Mouse (Mus musculus): ENCODE data around the gene Lrmp.
"Not testable (repeated sequence)": the region's sequence is repeated elsewhere in the genome, so short reads cannot be mapped to it uniquely, and the experiment has no call there.

The Lrmp gene

DNA sequence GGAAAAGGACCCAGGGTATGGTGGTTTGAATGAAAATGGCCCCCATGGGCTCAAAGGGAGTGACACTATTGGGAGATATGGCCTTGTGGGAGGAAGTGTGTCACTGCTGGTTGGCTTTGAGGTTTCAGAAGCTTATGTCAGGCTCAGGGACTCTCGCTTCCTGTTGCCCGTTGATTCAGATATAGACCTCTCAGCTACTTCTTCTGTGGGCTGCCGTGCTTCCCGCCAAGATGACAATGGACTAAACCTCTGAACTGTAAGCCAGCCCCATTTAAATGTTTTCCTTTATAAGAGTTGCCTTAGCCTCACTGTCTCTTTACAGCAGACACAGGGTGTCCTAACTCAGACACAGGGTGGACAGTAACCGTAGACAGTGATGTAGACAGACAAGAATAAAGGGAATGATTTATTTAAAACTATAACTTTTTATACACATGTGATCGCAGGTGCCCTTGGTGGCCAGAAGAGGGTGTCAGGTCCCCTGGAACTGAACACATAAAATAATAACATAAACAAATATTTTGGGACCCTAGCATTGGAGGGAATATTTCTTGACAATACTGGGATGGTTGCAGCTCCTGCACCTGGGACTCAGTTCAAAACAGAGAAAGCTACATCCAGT is at the start of gene Lrmp:
Gene Lrmp (plus strand): TSS at position 178 of the 622 bp plus-strand sequence.
- DNase-seq = no peak

DNA sequence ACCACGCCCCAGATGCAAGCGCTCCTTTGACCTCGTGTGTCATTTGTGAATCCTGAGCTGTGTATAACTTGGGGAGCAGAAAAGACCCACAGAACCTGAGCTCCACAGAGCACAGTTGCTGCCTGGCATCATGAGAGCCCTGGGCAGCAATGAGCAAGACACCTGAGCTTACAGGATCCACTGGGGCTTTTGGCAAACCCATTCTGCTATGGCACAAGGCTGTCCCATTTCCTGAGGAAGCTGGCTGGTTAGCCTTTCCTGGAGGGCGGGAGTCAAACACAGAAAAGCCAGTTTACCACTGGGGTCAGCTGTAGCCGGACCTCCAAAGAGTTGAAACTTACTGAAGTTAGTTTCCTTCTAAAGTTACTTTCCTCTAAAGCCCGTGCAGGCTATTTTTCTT is 49.0 kb upstream of the Lrmp start:
- no peak for DNase-seq

DNA sequence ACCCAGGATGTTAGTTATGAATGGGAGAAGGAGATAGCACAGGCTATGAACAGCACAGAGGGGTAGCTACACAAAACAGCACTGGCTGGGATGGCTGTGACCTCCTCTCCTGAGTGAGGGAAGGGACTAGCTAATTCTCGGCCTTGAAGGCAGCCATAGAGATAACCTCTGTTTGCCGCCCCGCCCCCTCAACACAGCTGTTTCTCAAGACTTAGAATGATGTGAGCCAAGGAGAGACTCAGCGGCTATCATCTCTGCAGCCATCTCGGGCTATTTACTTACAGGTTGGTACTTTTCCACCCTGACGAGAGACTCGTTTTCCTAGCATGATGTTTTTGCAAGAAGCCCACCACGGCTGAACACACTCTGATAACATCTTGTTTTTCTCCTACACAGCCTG is 47.8 kb upstream of the Lrmp start:
- no peak for DNase-seq

DNA sequence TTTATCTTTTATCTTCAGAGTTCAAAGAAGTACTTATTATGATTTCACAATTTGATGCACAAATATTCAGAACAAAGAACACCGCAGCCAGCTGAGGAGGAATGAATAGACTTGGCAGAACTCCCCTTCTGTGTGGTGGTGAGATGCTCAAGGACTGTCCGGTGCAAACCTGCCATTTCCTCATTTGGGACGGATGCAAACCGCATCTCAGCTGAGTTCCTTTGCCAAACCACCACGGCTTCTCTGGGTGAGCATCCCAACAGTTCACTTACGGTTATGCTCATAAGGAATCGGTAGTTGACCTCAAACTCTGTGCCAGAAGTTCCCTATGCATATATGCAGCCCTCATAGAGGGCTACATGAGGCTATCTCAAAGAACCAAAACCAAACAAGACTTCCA is 46.1 kb upstream of the Lrmp start:
- no peak for DNase-seq

DNA sequence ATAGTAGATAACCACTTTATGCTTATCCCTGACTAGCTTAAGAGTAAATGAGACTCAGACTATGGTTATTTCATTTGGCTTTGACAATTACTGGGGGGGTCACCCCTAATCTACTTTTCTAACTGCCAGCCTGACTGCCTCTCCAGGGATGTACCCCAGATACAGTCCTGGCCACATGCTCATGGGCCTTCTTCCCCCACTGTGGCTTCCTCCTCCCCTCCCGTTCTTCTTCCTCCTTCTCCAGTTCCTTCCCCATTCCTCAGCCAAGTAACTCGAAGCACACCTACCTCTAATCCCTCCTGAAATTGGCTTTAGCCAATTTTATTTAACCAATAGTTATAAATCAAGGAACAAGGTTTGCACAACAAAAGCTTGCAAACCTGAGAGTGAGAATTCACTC is 45.5 kb upstream of the Lrmp start:
- no peak for DNase-seq

DNA sequence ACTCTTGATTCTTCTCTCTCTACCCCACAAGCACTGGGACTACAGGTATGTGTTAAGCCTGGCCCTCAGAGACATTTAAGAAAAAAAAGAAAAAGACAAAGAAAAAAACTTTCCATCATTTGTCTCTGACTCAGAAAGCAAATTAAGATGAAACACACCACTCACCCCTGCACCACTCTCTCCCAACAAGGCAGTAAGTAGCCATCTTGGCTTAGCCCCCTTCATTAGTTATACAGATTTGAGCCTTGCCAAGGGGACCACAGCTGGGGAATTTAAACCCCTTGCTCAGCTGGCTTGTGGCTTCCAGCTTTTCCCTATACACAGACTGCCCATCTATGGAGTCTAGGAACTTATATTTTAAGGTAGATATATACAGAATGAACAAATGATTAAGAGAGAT is 41.0 kb upstream of the Lrmp start:
- peak; percentile 28 for DNase-seq

DNA sequence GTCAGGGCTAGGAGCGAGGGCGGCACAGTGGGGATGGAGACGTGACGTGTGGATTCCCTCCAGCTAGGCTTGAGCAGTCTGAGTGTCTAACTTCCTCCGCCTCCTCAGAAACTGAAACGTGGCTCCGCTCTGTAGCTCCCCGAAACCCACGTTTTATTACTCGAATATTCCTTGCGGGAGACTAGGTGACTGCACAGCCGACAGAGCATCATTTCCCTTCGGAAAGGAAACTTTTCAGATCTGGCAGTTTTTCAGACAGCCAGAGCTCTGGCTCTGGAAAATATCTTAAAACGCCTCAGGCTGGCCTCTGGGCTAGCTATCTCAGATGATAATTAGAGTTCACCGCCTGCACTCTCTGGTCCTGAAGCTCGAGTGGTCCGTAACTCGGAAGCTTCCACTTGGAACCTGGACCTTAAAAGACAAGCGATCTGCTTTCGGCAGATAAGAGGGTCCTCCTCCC is 40.3 kb upstream of the Lrmp start:
- DNase-seq = peak; percentile 51

DNA sequence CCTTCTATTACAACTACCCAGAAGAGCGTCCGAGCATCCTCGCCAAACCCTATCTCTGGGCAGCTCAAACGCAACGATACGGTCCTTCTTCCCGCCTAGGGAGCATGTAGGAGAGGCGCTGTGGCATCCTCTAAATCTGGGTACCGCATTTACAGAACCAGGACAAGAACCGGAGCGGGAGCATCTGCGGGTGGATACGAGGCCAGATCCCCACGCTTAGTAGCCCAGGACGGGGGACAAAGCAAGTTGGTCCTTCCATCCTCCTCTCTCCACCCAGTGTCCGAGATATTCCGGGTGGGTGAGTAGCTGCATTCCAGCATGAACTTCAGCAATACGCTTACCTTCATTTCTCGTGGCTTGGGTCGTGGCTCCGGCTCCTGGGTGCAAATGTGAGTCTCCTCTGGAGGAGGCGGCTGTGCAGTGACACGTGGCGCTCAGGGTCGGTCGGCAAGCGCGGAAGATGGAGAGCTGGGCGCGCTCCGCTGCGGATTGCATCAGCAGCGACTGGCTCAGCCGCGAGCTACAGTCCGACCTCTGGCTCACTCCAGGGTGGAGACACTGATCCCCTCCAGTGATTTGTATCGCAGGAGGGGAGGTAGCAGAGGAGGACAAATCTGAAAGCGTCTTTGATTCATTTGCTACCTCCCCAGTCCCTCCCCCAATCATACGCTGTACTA is 39.8 kb upstream of the Lrmp start, which contains the start of gene Bcat1:
Gene Bcat1 (minus strand): TSS at position 637 of the 677 bp plus-strand sequence.
- DNase-seq = peak; percentile 71

DNA sequence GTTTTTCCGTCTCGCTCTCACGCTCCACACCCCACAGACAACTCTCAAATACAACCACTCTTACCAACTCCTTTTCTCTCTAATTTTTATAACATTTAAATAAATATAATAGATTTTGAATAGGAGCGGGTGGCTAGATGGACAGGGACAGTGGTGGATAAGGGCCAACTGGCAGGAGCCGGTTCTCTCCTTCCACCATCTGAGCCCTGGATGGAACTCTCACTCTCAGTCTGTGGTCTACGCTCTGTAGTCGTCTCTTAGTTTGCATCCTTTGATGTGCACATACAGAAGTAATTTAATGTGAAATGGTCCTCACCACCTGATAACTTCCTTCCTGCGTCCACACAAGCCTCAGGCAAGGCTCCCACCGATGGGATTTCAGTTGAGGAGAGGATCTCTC is 39.2 kb upstream of the Lrmp start:
- peak; percentile 18 for DNase-seq

DNA sequence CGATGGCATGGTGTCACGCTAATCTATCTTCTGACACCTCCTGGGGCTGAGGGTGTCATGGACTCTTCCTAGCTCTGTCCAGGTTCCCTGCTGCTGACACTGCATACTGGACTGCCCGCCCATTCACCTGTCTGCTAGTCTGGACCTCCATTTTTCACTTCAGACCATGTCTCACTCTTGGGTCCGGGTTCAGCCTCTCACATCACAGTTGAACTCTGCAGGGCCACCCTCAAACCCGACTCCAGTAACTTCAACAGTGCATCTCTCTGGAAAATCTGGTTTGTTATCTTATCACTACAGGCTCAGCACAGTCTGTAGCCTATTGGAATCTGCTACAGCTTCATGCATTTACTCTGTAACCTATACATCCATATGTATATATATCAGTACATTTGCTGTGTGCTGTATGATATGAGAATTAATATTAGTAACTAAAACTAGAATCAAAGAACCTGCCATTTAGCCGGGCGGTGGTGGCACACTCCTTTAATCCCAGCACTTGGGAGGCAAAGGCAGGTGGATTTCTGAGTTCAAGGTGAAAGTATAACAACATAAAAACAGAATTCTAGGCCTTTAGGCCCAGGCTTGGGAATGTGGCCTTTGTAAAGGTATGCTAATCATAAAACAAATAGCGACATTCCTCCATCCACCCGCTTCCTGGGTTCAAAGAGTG is 36.2 kb upstream of the Lrmp start:
- DNase-seq = no peak

- no peak for DNase-seq
Measured at GRCm38 (mm10) chr6:145081721-145082120, 33.7 kb upstream of the Lrmp start.

- DNase-seq = no peak
Measured at GRCm38 (mm10) chr6:145084343-145085117, 30.9 kb upstream of the Lrmp start.

DNA sequence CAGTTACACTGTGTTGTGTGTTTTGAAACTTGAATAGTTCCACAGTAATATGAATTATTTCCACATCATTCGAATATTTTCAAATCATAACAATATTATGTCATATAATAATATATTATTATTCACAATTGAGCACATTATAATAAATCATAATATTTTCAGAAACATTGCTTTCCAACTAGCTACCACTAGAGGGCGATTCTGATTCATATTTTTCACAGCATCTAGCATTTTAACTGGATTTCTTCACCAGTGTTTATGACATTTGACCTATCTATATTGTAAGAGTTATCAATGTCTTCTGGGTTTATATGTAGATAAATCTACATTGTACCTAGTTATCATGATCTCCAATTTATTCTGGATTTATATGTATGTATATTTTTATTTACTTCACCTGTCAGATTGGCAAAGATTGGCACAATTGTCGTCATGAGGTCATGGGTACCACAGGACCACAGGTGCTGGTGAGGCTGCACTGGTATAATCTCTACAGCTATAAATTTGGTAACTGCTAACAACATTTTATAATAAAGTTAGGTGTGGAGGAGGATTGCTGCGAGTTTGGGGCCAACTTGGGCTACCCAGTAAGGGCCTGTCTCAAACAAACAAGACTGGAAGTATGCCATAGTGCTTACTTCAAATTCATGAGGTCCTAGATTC is 26.9 kb upstream of the Lrmp start:
- DNase-seq = peak; percentile 46

DNA sequence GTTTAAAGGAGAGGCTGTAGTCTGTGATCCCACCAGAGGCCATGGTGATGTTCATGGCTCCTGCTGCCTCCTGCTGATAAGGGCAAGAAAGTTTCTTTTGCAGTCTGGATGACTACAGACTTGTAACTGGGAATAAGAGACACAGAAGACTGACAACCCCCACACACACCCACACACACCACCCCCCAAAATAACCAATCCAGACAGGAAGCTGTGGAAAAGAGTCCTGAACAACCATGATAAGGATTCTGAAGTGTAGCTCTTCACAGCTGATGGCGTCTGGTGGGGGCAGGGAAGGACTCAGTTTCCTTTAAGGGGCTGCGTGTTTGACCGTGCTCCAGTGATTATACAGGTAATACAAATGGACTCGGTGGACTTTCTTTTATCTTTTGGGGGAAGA is 26.1 kb upstream of the Lrmp start:
- no peak for DNase-seq

DNA sequence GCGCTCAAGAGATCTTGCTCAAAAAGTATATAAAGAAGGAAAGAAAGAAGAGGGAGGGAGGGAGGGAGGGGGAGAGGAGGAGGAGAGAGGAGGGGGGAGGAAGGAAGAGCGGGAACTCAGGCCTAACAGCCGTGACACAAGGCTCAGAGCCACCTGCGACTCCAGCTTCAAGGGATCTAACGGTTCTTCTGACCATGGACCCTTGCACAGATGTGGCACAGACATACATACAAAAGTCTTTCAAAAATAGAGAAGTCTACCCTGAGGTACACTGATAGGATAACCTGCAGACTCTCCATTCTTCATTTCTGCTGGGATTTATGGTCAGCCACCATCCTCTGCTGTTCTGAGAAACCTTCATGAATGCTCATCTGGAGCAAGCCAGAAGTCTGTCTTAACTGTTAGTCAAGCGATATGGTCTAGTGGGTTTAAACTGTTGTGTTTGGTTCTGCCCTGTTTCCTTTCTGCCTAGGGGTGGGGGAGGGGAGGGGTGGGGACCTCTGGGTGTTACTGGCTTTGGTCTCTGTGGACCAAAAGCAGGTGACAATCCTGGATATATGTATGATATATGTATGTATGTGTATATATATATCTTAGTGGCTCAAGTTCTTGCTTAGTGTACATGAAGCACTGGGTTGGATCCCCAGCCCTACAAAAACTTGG is 25.1 kb upstream of the Lrmp start:
- no peak for DNase-seq

GRCm38 (mm10) chr6:145090928-145091327 is 24.5 kb upstream of the Lrmp start:
- DNase-seq = no peak

GRCm38 (mm10) chr6:145091998-145092397 is 23.5 kb upstream of the Lrmp start:
- DNase-seq = no peak

GRCm38 (mm10) chr6:145093038-145093622 is 22.3 kb upstream of the Lrmp start:
- DNase-seq = not testable (repeated sequence)

DNA sequence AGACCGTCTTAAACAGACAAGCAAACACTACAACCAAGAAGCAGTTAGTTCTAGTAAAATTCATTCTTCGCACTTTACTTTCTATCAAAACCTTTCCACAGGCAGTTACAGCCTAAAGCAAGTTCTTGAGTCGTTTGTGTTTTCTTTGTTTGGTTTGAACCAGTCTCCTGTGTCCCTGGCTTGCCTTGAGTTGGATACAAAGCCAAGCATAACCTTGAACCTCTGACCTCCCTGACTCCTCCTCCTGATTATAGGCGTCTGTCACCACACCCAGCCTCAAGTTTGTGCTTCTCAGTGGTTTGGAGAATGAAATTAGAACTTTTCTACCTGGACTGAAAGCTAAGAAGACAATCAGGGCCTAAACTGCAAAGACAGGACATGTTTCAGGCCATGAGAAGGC is 21.0 kb upstream of the Lrmp start:
- DNase-seq = no peak

GRCm38 (mm10) chr6:145100923-145101322 is 14.5 kb upstream of the Lrmp start:
- no peak for DNase-seq

DNA sequence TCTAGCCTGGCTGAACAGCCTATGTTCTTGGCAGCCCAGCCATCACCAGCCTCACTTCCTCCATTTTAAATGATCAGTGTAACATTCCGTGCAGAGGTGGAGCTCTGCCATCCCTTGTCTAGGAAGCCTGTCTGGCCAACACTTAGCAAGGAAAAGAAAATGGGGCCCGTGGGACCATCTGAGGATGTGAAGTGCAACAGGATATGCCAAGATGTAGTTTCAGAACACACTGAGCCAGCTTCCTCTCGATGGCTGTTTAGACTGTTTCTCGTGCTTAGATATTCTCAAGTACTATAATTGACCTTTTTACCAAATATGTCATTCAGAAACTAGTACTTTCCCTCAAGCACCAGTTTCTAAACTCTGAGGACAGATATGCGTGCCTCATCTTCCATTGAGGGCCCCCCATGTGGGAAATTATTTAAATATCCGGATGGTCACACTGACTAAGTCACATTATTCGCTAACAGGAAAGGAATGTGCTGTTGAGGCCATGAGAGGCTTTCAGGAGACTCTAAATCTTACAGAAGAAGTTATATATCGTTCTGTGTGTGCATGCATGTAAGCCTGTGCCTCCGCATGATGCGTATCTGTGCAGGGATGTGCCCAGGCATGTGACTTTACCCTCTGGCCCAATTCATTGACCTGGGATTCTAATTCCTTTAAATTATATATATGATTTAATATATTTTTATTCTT is 11.1 kb upstream of the Lrmp start:
- DNase-seq = no peak
